Mouse (Mus musculus) midbrain, postnatal 0 days (tissue): ENCODE measurements around the gene Mbnl2. TPM values are rescaled to one million over a fixed set of nuclear protein-coding genes. Genes with fewer than 3 reads are reported as not detected.

Experiments used
- ATAC-seq: fragments of 200-750 bp; cut with Nextera tagmentation; 2 replicates; pipeline ENCODE4 v1.8.0; 2017; ENCODE audit warnings: moderate number of reproducible peaks, mild to moderate bottlenecking, moderate TSS enrichment, moderate library complexity; ENCODE audit not compliant: low FRiP score
- DNase-seq: peaks from one replicate; pipeline ENCODE4 v3.0.0-alpha.2; 2015; ENCODE audit warnings: low spot score
- H3K27ac ChIP-seq: fragments of 300-500 bp; sonication (generic); 2 replicates; pipeline ENCODE4 v1.5.1; 2014; ENCODE audit warnings: low read depth, mild to moderate bottlenecking, low read length, mixed read lengths
- H3K27me3 ChIP-seq: fragments of 300-500 bp; sonication (generic); 2 replicates; pipeline ENCODE4 v1.6.1; 2014; ENCODE audit warnings: low read length, control low read depth, mixed read lengths; ENCODE audit not compliant: insufficient read depth
- H3K36me3 ChIP-seq: fragments of 300-500 bp; sonication (generic); 2 replicates; pipeline ENCODE4 v1.6.1; 2014; ENCODE audit warnings: low read length, control low read depth, mixed read lengths; ENCODE audit not compliant: insufficient read depth
- H3K4me1 ChIP-seq: fragments of 300-500 bp; sonication (generic); 2 replicates; pipeline ENCODE4 v1.6.1; 2014; ENCODE audit warnings: mild to moderate bottlenecking, control low read depth, antibody characterized with exemption, low read length, mixed read lengths; ENCODE audit not compliant: insufficient read depth
- H3K4me2 ChIP-seq: fragments of 300-500 bp; sonication (generic); 2 replicates; pipeline ENCODE4 v1.6.1; 2014; ENCODE audit warnings: low read depth, mild to moderate bottlenecking, low read length, mixed read lengths; ENCODE audit not compliant: poor library complexity, severe bottlenecking
- H3K4me3 ChIP-seq: fragments of 300-500 bp; sonication (generic); 2 replicates; pipeline ENCODE4 v1.5.1; 2014; ENCODE audit warnings: low read depth, mild to moderate bottlenecking, low read length, moderate library complexity
- H3K9ac ChIP-seq: fragments of 300-500 bp; sonication (generic); replicated peaks from 2 replicates; pipeline ENCODE4 v1.6.1; 2014; ENCODE audit warnings: mild to moderate bottlenecking, low read length, moderate library complexity, mixed read lengths; ENCODE audit not compliant: poor library complexity, severe bottlenecking
- H3K9me3 ChIP-seq: fragments of 300-500 bp; sonication (generic); 2 replicates; pipeline ENCODE4 v1.6.1; 2016; ENCODE audit warnings: low read length, control low read depth
- CTCF ChIP-seq: IDR thresholded peaks from 2 replicates; pipeline ENCODE4 v1.5.1; 2016; ENCODE audit warnings: antibody characterized with exemption, mild to moderate bottlenecking
- WGBS: fragments of 180-500 bp; shearing (Covaris S2); extraction: QIAGEN DNeasy Blood & Tissue Kit; methylation state at CpG from one replicate; pipeline ENCODE4 v1.1.7; 2014; 5-methylcytosine and 5-hydroxymethylcytosine counted together
- polyA plus RNA-seq: library from polyadenylated mRNA; unstranded; fragments of >200 nt; fragmentation: Nextera tagmentation; extraction: Ambion mirVana; gene quantifications from 2 replicates; pipeline ENCODE4 v1.2.1, GENCODE M21; 2015
- total RNA-seq: library from RNA; depleted of rRNA; stranded (reverse); fragments of >200 nt; gene quantifications from 2 replicates; pipeline ENCODE4 v1.2.3, GENCODE M21; 2014

Mbnl2 gene
- total and polyA plus RNA-seq, 2 experiments from 2014 or later = 19.5 to 41.4 TPM

GRCm38 (mm10) chr14:120335871-120336270, 60.4 kb downstream of the Mbnl2 start:
- Histone ChIP-seq H3K4me3 (no peak overlapping the region), H3K27ac (no peak overlapping the region), H3K9ac (no peak overlapping the region), H3K27me3 (no peaks in the 10 kb centered on the region), H3K36me3 (no peaks in the 10 kb centered on the region), H3K9me3 (no peaks in the 10 kb centered on the region), H3K4me2 (no peak overlapping the region), H3K4me1 (0 out of 2 replicates have a peak, but pooled peaks cover 3% of the 10 kb centered on the region)
- ATAC-seq = no peak
- no peak for DNase-seq
- WGBS = 66% methylated on average over 6 of the region's 6 CpGs
- no peak for TF ChIP-seq CTCF

- no peak overlapping the region for H3K4me2 ChIP-seq
- H3K27me3 ChIP-seq = no peaks in the 10 kb centered on the region
- no peak overlapping the region for H3K9ac ChIP-seq
- 0 out of 2 replicates have a peak, but pooled peaks cover 3% of the 10 kb centered on the region for H3K4me1 ChIP-seq
- TF ChIP-seq CTCF = no peak
- DNase-seq = no peak
- ATAC-seq = no peak
- H3K9me3 ChIP-seq = no peaks in the 10 kb centered on the region
- 45% methylated on average over 7 of the region's 7 CpGs for WGBS
- no peak overlapping the region for H3K4me3 ChIP-seq
- H3K36me3 ChIP-seq = no peaks in the 10 kb centered on the region
- H3K27ac ChIP-seq = no peak overlapping the region; the same call in 1 of the 2 replicates
Measured at GRCm38 (mm10) chr14:120336380-120336779, 60.9 kb downstream of the Mbnl2 start.

- Histone ChIP-seq H3K4me1 (0 out of 2 replicates have a peak, but pooled peaks cover 3% of the 10 kb centered on the region), H3K4me2 (no peak overlapping the region), H3K9ac (no peak overlapping the region), H3K27ac (no peak overlapping the region; the same call in 1 of the 2 replicates), H3K36me3 (no peaks in the 10 kb centered on the region), H3K4me3 (no peak overlapping the region), H3K27me3 (no peaks in the 10 kb centered on the region), H3K9me3 (no peaks in the 10 kb centered on the region)
- no peak for TF ChIP-seq CTCF
- no peak for ATAC-seq
- 51% methylated on average over 8 of the region's 8 CpGs for WGBS
- DNase-seq = no peak
Measured at GRCm38 (mm10) chr14:120336841-120337240, 61.4 kb downstream of the Mbnl2 start.

GRCm38 (mm10) chr14:120337731-120338462, 62.4 kb downstream of the Mbnl2 start:
- no peak overlapping the region for H3K4me3 ChIP-seq
- WGBS = 55% methylated on average over 7 of the region's 7 CpGs
- DNase-seq (no peak), ATAC-seq (no peak)
- no peaks in the 10 kb centered on the region for H3K36me3 ChIP-seq
- H3K9ac ChIP-seq = no peak overlapping the region
- no peak overlapping the region for H3K4me2 ChIP-seq
- H3K9me3 ChIP-seq = no peaks in the 10 kb centered on the region
- H3K27me3 ChIP-seq = no peaks in the 10 kb centered on the region
- TF ChIP-seq CTCF = no peak
- H3K4me1 ChIP-seq = 0 out of 2 replicates have a peak, but pooled peaks cover 3% of the 10 kb centered on the region
- H3K27ac ChIP-seq = no peak overlapping the region

GRCm38 (mm10) chr14:120338706-120339105, 63.2 kb downstream of the Mbnl2 start:
- no peak overlapping the region for H3K27ac ChIP-seq
- TF ChIP-seq CTCF = no peak
- H3K36me3 ChIP-seq = no peaks in the 10 kb centered on the region
- H3K9me3 ChIP-seq = no peaks in the 10 kb centered on the region
- H3K4me2 ChIP-seq = no peak overlapping the region
- no peaks in the 10 kb centered on the region for H3K27me3 ChIP-seq
- no peak for DNase-seq
- WGBS = 82% methylated on average over 3 of the region's 3 CpGs
- H3K9ac ChIP-seq = no peak overlapping the region
- 0 out of 2 replicates have a peak, but pooled peaks cover 3% of the 10 kb centered on the region for H3K4me1 ChIP-seq
- H3K4me3 ChIP-seq = no peak overlapping the region
- no peak for ATAC-seq

GRCm38 (mm10) chr14:120341912-120342311, 66.4 kb downstream of the Mbnl2 start:
- no peak for ATAC-seq
- no peak for DNase-seq
- Histone ChIP-seq H3K36me3 (no peaks in the 10 kb centered on the region), H3K4me3 (no peak overlapping the region), H3K9ac (no peak overlapping the region), H3K4me1 (0 out of 2 replicates have a peak, but pooled peaks cover 3% of the 10 kb centered on the region), H3K4me2 (no peak overlapping the region), H3K9me3 (no peaks in the 10 kb centered on the region), H3K27me3 (no peaks in the 10 kb centered on the region), H3K27ac (no peak overlapping the region)
- WGBS = 85% methylated on average over 6 of the region's 6 CpGs
- no peak for TF ChIP-seq CTCF
